Mouse (Mus musculus): ENCODE measurements around the gene Prpf6. TPM values are rescaled to one million over a fixed set of nuclear protein-coding genes. Genes with fewer than 3 reads are reported as not detected.

Gene Prpf6
- polyA plus RNA-seq, 1 experiment from 2014 or later: 43.0 TPM

DNA sequence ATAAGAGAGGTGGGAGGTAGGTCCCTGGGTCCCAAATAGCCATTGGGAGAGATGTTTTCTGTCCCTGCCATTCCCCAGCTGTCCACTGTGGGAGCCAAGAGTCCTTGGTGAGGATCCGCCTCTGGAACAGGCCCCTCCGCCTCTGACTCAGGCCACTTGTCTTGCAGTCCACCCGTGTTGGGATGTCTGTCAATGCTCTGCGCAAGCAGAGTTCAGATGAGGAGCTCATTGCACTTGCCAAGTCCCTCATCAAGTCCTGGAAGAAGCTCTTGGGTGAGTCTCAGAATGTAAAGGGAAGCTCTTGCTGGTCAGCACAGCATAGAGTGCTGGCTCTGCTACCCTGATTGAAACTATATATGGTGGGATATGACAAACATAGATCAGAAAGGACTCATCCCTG is 91.7 kb downstream of the Prpf6 start:
- H3K9me3 ChIP-seq (ENCODE audit: control insufficient read depth, low read length): no peaks in the 10 kb centered on the region
- peaks cover 6 to 8% of the 10 kb centered on the region in 2 experiments for H3K4me1 ChIP-seq (ENCODE audit: control insufficient read depth in 2 of 2, insufficient read depth in 2 of 2, low read length in 2 of 2)
- no peak overlapping the region for H3K9ac ChIP-seq (ENCODE audit: low read length)
- H3K36me3 ChIP-seq (ENCODE audit: control insufficient read depth, insufficient read depth, low read length): peaks cover 24% of the 10 kb centered on the region
- no peaks in the 10 kb centered on the region for H3K27me3 ChIP-seq (ENCODE audit: control insufficient read depth, insufficient read depth, low read length)
- no peak overlapping the region for H3K27ac ChIP-seq (replicated peaks in 1 of 2; ENCODE audit: control insufficient read depth in 1 of 2, insufficient read depth in 1 of 2, low read depth in 2 of 2, low read length in 2 of 2)
- no peak overlapping the region for H3K4me2 ChIP-seq (ENCODE audit: low read length)
- no peak overlapping the region for H3K4me3 ChIP-seq (ENCODE audit: control insufficient read depth in 1 of 2, insufficient read depth in 1 of 2, low read depth in 1 of 2, low read length in 2 of 2)
- no peak for ATAC-seq (ENCODE audit: insufficient number of reproducible peaks, insufficient read depth, low FRiP score, low read depth)
- 59% methylated on average over 4 of the region's 4 CpGs for WGBS

DNA sequence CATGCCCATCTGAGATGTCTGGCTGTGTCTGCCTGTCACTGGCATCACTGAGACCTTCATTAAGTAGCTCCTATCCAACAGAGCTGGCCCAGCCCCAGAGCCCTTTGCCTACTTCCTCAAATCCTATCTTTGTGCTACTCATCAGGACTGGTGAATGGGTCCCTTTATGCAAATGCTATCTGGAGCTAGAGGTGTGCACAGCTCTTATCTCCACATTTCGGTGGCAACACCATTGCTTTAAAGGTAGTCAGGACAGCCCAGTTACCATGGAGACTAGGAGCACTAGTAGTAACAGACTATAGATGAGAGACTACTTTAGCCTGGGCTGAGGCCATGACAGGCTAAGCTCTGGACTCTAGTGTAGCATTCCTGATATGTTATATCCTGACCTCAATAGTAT is 93.0 kb downstream of the Prpf6 start:
- no peak for ATAC-seq (ENCODE audit: insufficient number of reproducible peaks, insufficient read depth, low FRiP score, low read depth)
- 53% methylated on average over 1 of the region's 1 CpGs for WGBS
- no peak overlapping the region for H3K27ac ChIP-seq (replicated peaks in 1 of 2; ENCODE audit: control insufficient read depth in 1 of 2, insufficient read depth in 1 of 2, low read depth in 2 of 2, low read length in 2 of 2)
- peaks cover 37% of the 10 kb centered on the region for H3K36me3 ChIP-seq (ENCODE audit: control insufficient read depth, insufficient read depth, low read length)
- H3K9me3 ChIP-seq (ENCODE audit: control insufficient read depth, low read length): no peaks in the 10 kb centered on the region
- no peak overlapping the region for H3K4me3 ChIP-seq (ENCODE audit: control insufficient read depth in 1 of 2, insufficient read depth in 1 of 2, low read depth in 1 of 2, low read length in 2 of 2)
- no peak overlapping the region for H3K9ac ChIP-seq (ENCODE audit: low read length)
- peaks cover 4 to 6% of the 10 kb centered on the region in 2 experiments; a peak in 3 of 4 replicates for H3K4me1 ChIP-seq (ENCODE audit: control insufficient read depth in 2 of 2, insufficient read depth in 2 of 2, low read length in 2 of 2)
- no peaks in the 10 kb centered on the region for H3K27me3 ChIP-seq (ENCODE audit: control insufficient read depth, insufficient read depth, low read length)
- H3K4me2 ChIP-seq (ENCODE audit: low read length): no peak overlapping the region

GRCm38 (mm10) chr2:181685686-181686085 is 94.0 kb downstream of the Prpf6 start:
- Histone ChIP-seq H3K4me3 (ENCODE audit: control insufficient read depth in 1 of 2, insufficient read depth in 1 of 2, low read depth in 1 of 2, low read length in 2 of 2) (no peak overlapping the region), H3K27me3 (ENCODE audit: control insufficient read depth, insufficient read depth, low read length) (no peaks in the 10 kb centered on the region), H3K9ac (ENCODE audit: low read length) (no peak overlapping the region), H3K36me3 (ENCODE audit: control insufficient read depth, insufficient read depth, low read length) (peaks cover 38% of the 10 kb centered on the region), H3K27ac (replicated peaks in 1 of 2; ENCODE audit: control insufficient read depth in 1 of 2, insufficient read depth in 1 of 2, low read depth in 2 of 2, low read length in 2 of 2) (no peak overlapping the region), H3K4me1 (ENCODE audit: control insufficient read depth in 2 of 2, insufficient read depth in 2 of 2, low read length in 2 of 2) (peaks cover 2 to 5% of the 10 kb centered on the region in 2 experiments; a peak in 3 of 4 replicates), H3K4me2 (ENCODE audit: low read length) (no peak overlapping the region), H3K9me3 (ENCODE audit: control insufficient read depth, low read length) (no peaks in the 10 kb centered on the region)
- ATAC-seq (ENCODE audit: insufficient number of reproducible peaks, insufficient read depth, low FRiP score, low read depth): no peak
- 88% methylated on average over 4 of the region's 4 CpGs for WGBS

DNA sequence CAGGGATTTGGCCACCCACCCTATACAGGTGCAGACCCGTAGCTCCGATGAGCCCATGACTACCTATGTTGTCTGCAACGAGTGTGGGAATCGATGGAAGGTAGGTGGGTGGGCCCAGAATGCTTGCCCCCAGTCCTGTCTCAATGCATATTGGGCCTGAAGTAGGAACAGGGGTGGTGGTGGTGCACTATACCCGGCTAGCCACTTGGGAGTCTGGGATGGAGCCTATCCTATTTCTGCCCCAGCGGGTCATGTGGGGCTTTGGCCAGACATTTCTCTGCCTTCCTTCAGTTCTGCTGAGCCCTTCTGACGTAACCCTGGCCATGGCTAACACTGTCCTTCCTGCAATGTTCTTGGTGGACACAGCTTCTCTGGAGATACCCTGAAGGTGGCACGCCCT is 95.9 kb downstream of the Prpf6 start:
- H3K4me2 ChIP-seq (ENCODE audit: low read length): no peak overlapping the region
- H3K4me1 ChIP-seq (ENCODE audit: control insufficient read depth in 2 of 2, insufficient read depth in 2 of 2, low read length in 2 of 2): peaks cover 0 to 2% of the 10 kb centered on the region in 2 experiments; a peak in 2 of 4 replicates
- H3K4me3 ChIP-seq (ENCODE audit: control insufficient read depth in 1 of 2, insufficient read depth in 1 of 2, low read depth in 1 of 2, low read length in 2 of 2): no peak overlapping the region
- no peak overlapping the region for H3K9ac ChIP-seq (ENCODE audit: low read length)
- ATAC-seq (ENCODE audit: insufficient number of reproducible peaks, insufficient read depth, low FRiP score, low read depth): no peak
- no peak overlapping the region for H3K27ac ChIP-seq (replicated peaks in 1 of 2; ENCODE audit: control insufficient read depth in 1 of 2, insufficient read depth in 1 of 2, low read depth in 2 of 2, low read length in 2 of 2)
- peaks cover 38% of the 10 kb centered on the region for H3K36me3 ChIP-seq (ENCODE audit: control insufficient read depth, insufficient read depth, low read length)
- no peaks in the 10 kb centered on the region for H3K9me3 ChIP-seq (ENCODE audit: control insufficient read depth, low read length)
- H3K27me3 ChIP-seq (ENCODE audit: control insufficient read depth, insufficient read depth, low read length): no peaks in the 10 kb centered on the region
- WGBS: 91% methylated on average over 8 of the region's 8 CpGs

DNA sequence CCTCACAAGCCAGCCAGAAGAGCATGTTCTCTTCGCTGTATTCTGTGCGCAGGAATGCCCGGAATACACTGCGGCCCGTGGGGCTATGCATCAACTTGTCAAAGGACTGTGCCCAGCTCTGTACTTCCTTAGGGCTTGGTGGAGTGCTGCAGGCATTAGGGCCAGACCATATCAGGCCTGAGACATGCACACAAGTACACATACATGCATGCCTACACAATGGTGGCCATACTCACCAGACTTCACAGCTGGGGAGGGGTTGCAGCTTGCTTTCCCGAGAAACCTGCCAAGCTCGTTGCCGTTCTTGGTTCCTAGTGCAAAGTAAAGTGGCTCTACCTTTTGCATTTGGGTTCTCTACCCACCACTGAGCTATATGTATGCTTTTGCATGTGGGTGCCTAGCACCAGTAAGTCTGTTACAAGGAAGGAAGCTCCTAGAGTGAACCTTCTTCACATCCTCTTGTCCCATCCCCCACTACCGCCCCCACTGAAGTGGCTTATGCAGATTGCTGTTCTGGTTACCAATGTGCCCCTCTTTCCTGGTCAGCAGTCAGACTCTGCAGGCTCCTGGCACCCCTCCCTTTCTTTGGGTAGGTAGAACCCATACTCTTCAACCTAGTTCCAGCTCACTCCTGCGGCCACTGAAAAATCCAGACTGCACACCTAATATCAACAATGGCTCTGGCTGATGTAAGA is 97.9 kb downstream of the Prpf6 start:
- Histone ChIP-seq H3K4me2 (ENCODE audit: low read length) (no peak overlapping the region), H3K9ac (ENCODE audit: low read length) (no peak overlapping the region), H3K4me3 (ENCODE audit: control insufficient read depth in 1 of 2, insufficient read depth in 1 of 2, low read depth in 1 of 2, low read length in 2 of 2) (no peak overlapping the region), H3K9me3 (ENCODE audit: control insufficient read depth, low read length) (no peaks in the 10 kb centered on the region), H3K27me3 (ENCODE audit: control insufficient read depth, insufficient read depth, low read length) (no peaks in the 10 kb centered on the region), H3K36me3 (ENCODE audit: control insufficient read depth, insufficient read depth, low read length) (peaks cover 38% of the 10 kb centered on the region), H3K27ac (replicated peaks in 1 of 2; ENCODE audit: control insufficient read depth in 1 of 2, insufficient read depth in 1 of 2, low read depth in 2 of 2, low read length in 2 of 2) (no peak overlapping the region), H3K4me1 (ENCODE audit: control insufficient read depth in 2 of 2, insufficient read depth in 2 of 2, low read length in 2 of 2) (peaks cover 4 to 8% of the 10 kb centered on the region in 2 experiments; a peak in 2 of 4 replicates)
- ATAC-seq (ENCODE audit: insufficient number of reproducible peaks, insufficient read depth, low FRiP score, low read depth): no peak
- WGBS: 88% methylated on average over 10 of the region's 10 CpGs

- no peak overlapping the region for H3K4me3 ChIP-seq (ENCODE audit: control insufficient read depth in 1 of 2, insufficient read depth in 1 of 2, low read depth in 1 of 2, low read length in 2 of 2)
- peaks cover 36% of the 10 kb centered on the region for H3K36me3 ChIP-seq (ENCODE audit: control insufficient read depth, insufficient read depth, low read length)
- H3K4me1 ChIP-seq (ENCODE audit: control insufficient read depth in 2 of 2, insufficient read depth in 2 of 2, low read length in 2 of 2): peaks cover 4 to 8% of the 10 kb centered on the region in 2 experiments; a peak in 2 of 4 replicates
- H3K9me3 ChIP-seq (ENCODE audit: control insufficient read depth, low read length): no peaks in the 10 kb centered on the region
- 83% methylated on average over 6 of the region's 6 CpGs for whole genome bisulfite sequencing
- no peak overlapping the region for H3K9ac ChIP-seq (ENCODE audit: low read length)
- no peak overlapping the region for H3K27ac ChIP-seq (replicated peaks in 1 of 2; ENCODE audit: control insufficient read depth in 1 of 2, insufficient read depth in 1 of 2, low read depth in 2 of 2, low read length in 2 of 2)
- H3K4me2 ChIP-seq (ENCODE audit: low read length): no peak overlapping the region
- no peaks in the 10 kb centered on the region for H3K27me3 ChIP-seq (ENCODE audit: control insufficient read depth, insufficient read depth, low read length)
- ATAC-seq (ENCODE audit: insufficient number of reproducible peaks, insufficient read depth, low FRiP score, low read depth): no peak
Observed at GRCm38 (mm10) chr2:181691083-181691482, 99.4 kb downstream of the Prpf6 start.

GRCm38 (mm10) chr2:181691571-181691970 is 99.9 kb downstream of the Prpf6 start:
- no peaks in the 10 kb centered on the region for H3K9me3 ChIP-seq (ENCODE audit: control insufficient read depth, low read length)
- peaks cover 31% of the 10 kb centered on the region for H3K36me3 ChIP-seq (ENCODE audit: control insufficient read depth, insufficient read depth, low read length)
- H3K4me3 ChIP-seq (ENCODE audit: control insufficient read depth in 1 of 2, insufficient read depth in 1 of 2, low read depth in 1 of 2, low read length in 2 of 2): no peak overlapping the region
- 91% methylated on average over 4 of the region's 4 CpGs for WGBS
- no peaks in the 10 kb centered on the region for H3K27me3 ChIP-seq (ENCODE audit: control insufficient read depth, insufficient read depth, low read length)
- H3K9ac ChIP-seq (ENCODE audit: low read length): no peak overlapping the region
- peaks cover 4 to 8% of the 10 kb centered on the region in 2 experiments; a peak in 3 of 4 replicates for H3K4me1 ChIP-seq (ENCODE audit: control insufficient read depth in 2 of 2, insufficient read depth in 2 of 2, low read length in 2 of 2)
- ATAC-seq (ENCODE audit: insufficient number of reproducible peaks, insufficient read depth, low FRiP score, low read depth): no peak
- no peak overlapping the region for H3K27ac ChIP-seq (replicated peaks in 1 of 2; ENCODE audit: control insufficient read depth in 1 of 2, insufficient read depth in 1 of 2, low read depth in 2 of 2, low read length in 2 of 2)
- H3K4me2 ChIP-seq (ENCODE audit: low read length): no peak overlapping the region

- no peak for ATAC-seq (ENCODE audit: insufficient number of reproducible peaks, insufficient read depth, low FRiP score, low read depth)
- no peak overlapping the region; the same call in 1 of the 2 replicates for H3K9ac ChIP-seq (ENCODE audit: low read length)
- H3K27ac ChIP-seq (replicated peaks in 1 of 2; ENCODE audit: control insufficient read depth in 1 of 2, insufficient read depth in 1 of 2, low read depth in 2 of 2, low read length in 2 of 2): no peak overlapping the region
- WGBS: 91% methylated on average over 3 of the region's 3 CpGs
- H3K4me1 ChIP-seq (ENCODE audit: control insufficient read depth in 2 of 2, insufficient read depth in 2 of 2, low read length in 2 of 2): peaks cover 4 to 8% of the 10 kb centered on the region in 2 experiments; a peak in 3 of 4 replicates
- H3K9me3 ChIP-seq (ENCODE audit: control insufficient read depth, low read length): no peaks in the 10 kb centered on the region
- no peak overlapping the region for H3K4me3 ChIP-seq (ENCODE audit: control insufficient read depth in 1 of 2, insufficient read depth in 1 of 2, low read depth in 1 of 2, low read length in 2 of 2)
- no peaks in the 10 kb centered on the region for H3K27me3 ChIP-seq (ENCODE audit: control insufficient read depth, insufficient read depth, low read length)
- H3K36me3 ChIP-seq (ENCODE audit: control insufficient read depth, insufficient read depth, low read length): peaks cover 24% of the 10 kb centered on the region
- H3K4me2 ChIP-seq (ENCODE audit: low read length): peak overlapping the region; percentile 91; the same call in 1 of the 2 replicates
Observed at GRCm38 (mm10) chr2:181692304-181692703, 100.6 kb downstream of the Prpf6 start.
